Mouse (Mus musculus) mature B cell (primary cell): ENCODE measurements around the gene Sema3b.
"Not testable (repeated sequence)": the region's sequence is repeated elsewhere in the genome, so short reads cannot be mapped to it uniquely, and the experiment has no call there.

Experiments used
- in situ Hi-C: fragments of 300-500 bp; cut with MboI; formaldehyde crosslinking; loops from 2 replicates; pipeline ENCODE4 v1.14.3; 2019

Gene Sema3b

GRCm38 (mm10) chr9:107590058-107590772 lies 18.8 kb downstream of the Sema3b start:
- in situ Hi-C loops = no loop called here

DNA sequence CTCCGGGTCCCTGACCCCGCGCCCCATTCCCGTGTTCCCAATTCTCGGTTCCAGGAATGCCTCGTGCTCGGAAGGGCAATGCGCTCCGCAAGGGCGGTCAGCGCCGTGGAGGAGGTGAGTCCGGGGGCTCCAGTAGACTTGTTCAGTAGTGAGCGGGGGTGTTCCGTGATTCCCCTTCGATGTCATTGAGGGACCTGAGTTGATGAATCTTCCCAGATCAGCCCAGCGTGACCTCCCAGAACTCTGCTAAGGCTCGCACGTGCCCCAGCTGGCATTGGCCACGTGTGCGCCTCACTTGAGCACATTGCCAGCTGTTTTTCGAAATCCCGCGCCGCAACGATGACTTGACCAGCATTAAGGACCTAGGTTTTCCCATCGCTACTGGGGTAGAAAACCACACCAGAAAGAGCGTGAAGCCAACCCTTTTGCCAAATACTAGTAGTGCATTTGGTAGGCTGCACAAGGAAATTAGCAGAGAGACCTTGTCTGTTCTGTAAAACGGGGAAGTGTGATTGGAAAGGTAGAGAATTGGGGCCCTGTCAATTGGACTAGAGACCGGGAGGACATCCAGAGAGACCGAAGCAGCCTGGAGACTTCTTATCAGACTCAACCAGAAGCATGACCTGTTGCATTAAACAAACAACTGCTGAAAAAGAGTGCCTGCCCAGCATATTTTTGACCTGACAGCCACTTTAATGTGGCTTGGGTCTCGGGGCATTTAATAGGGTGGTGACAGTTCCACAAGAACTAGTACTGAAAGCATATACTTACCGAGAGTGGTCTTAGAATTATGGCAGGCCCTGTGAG lies 21.0 kb downstream of the Sema3b start:
- in situ Hi-C loops = no loop called here

- in situ Hi-C loops = no loop called here
Measured at GRCm38 (mm10) chr9:107586974-107587832, 21.8 kb downstream of the Sema3b start, which contains the start of gene Ifrd2. Gene Ifrd2, plus strand, starts transcription at chr9:107587642.

GRCm38 (mm10) chr9:107586504-107586903 lies 22.5 kb downstream of the Sema3b start:
- in situ Hi-C loops = no loop called here

GRCm38 (mm10) chr9:107583174-107583573 lies 25.9 kb downstream of the Sema3b start:
- in situ Hi-C loops = no loop called here

DNA sequence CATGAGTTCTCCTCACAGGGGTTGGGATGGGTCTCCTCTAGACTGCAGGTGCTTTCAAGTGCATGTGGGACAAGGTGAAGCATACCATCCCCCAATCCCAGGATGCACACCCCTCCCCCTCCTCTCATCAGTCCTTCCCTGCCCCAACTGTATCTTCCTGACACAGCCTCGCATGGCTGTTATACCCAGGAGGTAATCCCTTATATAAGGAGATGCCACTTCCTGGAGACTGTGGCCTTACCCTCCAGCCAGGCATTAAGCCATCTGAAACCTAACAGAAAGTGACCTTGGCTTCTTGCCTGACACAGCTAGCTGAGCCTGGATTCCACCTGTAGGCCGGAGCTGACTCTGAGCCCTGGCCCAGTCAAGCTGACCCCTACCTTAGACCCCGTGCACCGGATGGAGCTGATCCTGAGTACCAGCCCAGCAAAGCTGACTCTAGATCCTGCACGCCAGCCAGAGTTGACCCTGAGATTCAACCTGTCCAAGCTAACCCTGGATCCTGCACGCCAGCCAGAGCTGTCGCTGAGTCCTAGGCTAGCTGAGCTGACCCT lies 26.4 kb downstream of the Sema3b start:
- in situ Hi-C loops = no loop called here

- in situ Hi-C loops = no loop called here
Measured at GRCm38 (mm10) chr9:107581584-107581983, 27.4 kb downstream of the Sema3b start.

GRCm38 (mm10) chr9:107580501-107581317 lies 28.3 kb downstream of the Sema3b start, which contains the start of gene Hyal3:
Gene Hyal3, plus strand, starts transcription at chr9:107580818.
- in situ Hi-C loops = no loop called here

DNA sequence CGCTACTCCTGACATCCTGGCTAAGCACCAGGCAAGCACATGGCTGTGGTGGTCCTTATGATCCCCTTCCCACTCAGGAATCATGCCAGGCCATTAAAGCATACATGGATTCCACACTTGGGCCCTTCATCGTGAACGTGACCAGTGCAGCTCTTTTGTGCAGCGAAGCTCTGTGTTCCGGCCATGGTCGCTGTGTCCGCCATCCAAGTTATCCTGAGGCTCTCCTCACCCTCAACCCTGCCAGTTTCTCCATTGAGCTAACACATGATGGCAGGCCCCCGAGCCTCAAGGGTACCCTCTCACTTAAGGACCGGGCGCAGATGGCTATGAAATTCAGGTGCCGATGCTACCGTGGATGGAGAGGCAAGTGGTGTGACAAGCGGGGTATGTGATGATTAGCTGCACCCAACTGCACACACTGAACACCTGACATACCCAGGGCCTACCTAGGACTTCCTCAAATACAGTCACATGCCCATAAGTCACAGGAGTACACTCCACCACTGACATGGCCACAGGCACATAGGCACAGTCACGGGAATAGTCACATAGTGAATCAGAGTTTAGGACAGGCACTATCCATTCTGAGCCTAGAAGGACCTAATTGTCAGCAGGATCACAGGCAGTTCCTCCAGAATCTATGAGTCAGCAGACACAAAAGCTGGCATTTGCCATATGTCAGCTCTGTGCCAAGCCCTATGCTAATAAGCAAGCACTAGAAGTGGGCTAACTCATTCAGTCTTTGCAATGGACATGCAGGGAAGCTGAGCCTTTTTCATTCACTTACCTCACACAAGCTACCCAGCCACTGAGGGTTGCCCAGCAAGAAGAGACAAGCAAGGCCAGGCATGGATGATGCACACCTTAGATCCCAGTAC lies 29.8 kb downstream of the Sema3b start:
- in situ Hi-C loops = no loop called here

GRCm38 (mm10) chr9:107578587-107578986 lies 30.4 kb downstream of the Sema3b start, which contains the start of gene Naa80:
Gene Naa80, plus strand, starts transcription at chr9:107578887.
- in situ Hi-C loops = no loop called here

- in situ Hi-C loops = no loop called here
Measured at GRCm38 (mm10) chr9:107577871-107578270, 31.2 kb downstream of the Sema3b start.

DNA sequence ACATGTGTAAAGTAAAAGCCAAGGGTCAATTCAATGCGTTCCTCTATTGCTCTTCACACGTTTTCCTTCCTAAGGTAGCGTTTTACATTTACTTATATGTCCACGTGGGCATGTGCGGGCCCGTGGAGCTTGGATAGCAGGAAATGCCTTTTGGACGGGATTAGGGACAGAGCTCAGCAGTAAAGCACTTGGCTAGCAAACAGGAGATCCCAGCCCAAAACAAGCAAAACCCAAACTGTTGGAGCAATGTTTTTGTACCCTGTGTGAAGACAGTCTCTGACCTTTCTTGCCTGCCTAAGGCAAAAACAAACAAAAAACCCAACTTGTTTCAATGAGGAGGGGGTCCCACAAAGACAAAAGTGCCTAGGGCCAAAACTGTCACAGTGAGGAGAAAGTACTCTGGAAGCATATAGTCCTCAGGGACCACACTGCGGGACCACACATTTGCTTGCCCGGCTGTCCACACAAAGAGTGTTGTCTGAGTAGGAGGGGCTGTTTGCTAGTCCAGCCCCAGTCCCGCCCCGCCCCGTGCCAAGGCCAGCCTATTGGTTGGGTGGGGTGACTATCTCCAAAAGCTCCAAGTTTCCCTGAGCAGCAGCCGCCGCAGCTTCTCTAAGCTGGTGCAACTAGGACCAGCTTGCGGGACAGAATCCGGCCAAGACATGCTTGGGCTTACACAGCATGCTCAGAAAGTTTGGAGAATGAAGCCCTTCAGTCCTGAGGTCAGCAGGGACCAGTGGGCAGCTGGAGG lies 32.5 kb downstream of the Sema3b start, which contains the start of gene Hyal1:
TSS of gene Hyal1 (plus strand) at position 571 of the 751 bp plus-strand sequence.
- in situ Hi-C loops = no loop called here

DNA sequence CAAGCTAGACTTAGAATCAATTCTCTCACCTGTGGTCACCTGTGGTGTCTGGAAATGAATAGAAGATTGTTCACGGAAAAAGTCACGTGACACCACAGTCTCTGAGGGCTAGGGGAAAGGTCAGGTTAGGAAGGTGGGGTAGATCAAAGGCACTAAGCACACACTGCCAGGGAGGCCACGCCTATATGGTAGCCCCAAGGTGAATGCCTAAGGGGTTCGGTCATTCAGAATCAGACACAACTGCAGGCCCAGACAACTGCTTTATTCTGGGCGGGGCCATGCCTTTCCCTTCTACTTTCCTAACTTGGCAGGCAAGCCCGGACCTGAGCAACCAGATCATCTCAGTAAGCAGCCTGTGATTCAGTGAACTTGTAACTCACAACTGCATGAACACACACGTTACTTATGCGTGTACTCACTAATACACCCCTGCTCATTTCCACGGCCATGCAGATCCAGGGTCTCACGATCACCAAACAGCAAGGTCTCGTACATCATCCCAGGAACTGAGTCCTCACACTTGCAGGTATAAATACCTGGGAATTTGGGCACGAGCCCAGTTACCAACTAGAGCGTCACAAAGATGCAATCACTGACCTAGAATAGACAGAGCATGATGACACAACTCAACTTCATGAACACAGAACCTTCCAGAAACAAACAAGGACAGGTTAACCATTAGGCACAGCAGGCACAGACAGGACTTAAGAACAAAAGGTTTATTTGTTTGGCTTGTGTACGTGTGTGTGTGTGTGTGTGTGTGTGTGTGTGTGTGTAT lies 33.3 kb downstream of the Sema3b start:
- in situ Hi-C loops = no loop called here

DNA sequence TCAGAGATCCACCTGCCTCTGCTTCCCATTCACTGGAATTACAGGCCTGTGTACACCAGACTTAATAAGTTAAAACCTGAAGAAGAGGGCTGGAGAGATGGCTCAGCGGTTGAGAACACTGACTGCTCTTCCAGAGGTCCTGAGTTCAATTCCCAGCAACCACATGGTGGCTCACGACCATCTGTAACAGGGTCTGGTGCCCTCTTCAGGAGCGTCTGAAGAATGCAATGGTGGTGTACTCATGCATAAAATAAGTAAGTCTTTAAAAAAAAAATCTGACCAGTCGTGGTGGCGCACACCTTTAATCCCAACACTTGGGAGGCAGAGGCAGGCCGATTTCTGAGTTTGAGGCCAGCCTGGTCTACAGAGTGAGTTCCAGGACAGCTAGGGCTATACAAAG lies 35.3 kb downstream of the Sema3b start:
- in situ Hi-C loops = not testable (repeated sequence)

DNA sequence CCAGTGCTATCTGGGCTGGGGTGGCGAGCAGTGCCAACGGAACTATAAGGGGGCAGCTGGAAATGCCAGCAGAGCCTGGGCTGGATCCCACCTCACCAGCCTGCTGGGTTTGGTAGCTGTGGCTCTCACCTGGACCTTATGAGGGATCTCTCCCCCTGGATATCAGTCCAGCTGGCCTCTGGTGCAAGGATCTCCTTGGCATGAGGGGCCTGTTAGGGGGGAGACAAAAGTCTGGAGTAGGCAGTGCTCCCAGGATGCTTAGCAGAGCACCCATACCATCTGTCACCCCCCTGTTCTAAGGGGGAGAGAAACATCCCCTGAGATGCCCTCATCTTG lies 36.7 kb downstream of the Sema3b start:
- in situ Hi-C loops = no loop called here

DNA sequence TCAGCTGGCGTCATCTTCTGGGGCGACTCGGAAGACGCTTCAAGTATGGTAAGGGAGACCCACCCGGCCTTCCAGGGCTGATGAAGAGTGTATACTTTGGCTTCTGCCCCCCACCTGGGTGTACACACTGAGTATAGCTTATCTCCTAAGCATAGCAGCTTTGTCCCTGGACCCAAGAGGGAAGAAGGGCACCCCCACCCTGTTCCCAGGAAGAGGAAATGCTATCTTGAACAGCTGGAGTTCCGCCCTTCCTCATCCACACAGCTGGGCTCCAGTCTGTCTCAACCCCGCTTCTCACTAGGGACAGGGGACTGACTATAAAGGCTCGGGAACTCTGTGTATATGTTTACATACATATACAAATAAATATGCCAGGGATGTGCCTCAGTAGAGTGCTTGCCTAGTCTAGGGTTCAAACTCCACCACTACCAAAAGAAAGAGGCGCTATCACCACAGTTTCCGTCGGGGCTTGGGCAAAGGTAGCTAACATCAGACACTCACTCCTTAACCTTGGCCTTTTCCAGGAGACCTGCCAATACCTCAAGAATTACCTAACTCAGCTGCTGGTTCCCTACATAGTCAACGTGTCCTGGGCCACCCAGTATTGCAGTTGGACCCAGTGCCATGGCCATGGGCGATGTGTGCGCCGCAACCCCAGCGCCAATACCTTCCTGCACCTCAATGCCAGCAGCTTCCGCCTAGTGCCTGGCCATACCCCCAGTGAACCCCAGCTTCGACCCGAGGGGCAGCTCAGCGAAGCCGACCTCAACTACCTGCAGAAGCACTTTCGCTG lies 37.3 kb downstream of the Sema3b start:
- in situ Hi-C loops = no loop called here

DNA sequence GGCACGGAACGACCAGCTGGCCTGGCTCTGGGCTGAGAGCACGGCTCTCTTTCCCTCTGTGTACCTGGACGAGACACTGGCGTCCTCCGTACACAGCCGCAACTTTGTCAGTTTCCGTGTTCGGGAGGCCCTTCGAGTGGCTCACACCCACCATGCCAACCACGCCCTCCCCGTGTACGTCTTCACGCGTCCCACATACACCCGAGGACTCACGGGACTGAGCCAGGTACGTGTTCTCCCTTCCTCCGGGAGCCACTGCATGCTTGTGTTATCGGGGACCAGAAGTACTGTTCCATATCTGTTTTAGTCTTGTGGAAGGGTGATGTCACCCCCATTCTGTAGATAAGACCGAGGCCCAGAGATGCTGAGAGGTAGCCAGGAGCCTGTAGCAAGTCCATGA lies 38.2 kb downstream of the Sema3b start:
- in situ Hi-C loops = no loop called here

GRCm38 (mm10) chr9:107570016-107570415 lies 39.0 kb downstream of the Sema3b start:
- in situ Hi-C loops = no loop called here
